Mouse (Mus musculus) lung, embryonic 15.5 days (tissue): ENCODE data around the gene Kif28. TPM values are rescaled to one million over a fixed set of nuclear protein-coding genes. Genes with fewer than 3 reads are reported as not detected.

ENCODE experiments used
- ATAC-seq: fragments of 200-750 bp; cut with Nextera tagmentation; 2 replicates; pipeline ENCODE4 v1.8.0; 2017; ENCODE audit warnings: moderate number of reproducible peaks, borderline replicate concordance; ENCODE audit not compliant: low FRiP score, low TSS enrichment; ENCODE audit errors: extremely low read depth
- H3K27ac ChIP-seq: fragments of 300-500 bp; sonication (generic); 2 replicates; pipeline ENCODE4 v1.5.1; 2015; ENCODE audit warnings: moderate library complexity, mild to moderate bottlenecking, inconsistent platforms
- H3K27me3 ChIP-seq: fragments of 300-500 bp; sonication (generic); 2 replicates; pipeline ENCODE4 v1.6.1; 2015; ENCODE audit warnings: inconsistent platforms
- H3K36me3 ChIP-seq: fragments of 300-500 bp; sonication (generic); 2 replicates; pipeline ENCODE4 v1.6.1; 2015; ENCODE audit warnings: inconsistent platforms
- H3K4me1 ChIP-seq: fragments of 300-500 bp; sonication (generic); 2 replicates; pipeline ENCODE4 v1.6.1; 2015; ENCODE audit warnings: inconsistent platforms
- H3K4me2 ChIP-seq: fragments of 300-500 bp; sonication (generic); 2 replicates; pipeline ENCODE4 v1.6.1; 2015; ENCODE audit warnings: inconsistent platforms, mild to moderate bottlenecking, moderate library complexity
- H3K4me3 ChIP-seq: fragments of 300-500 bp; sonication (generic); 2 replicates; pipeline ENCODE4 v1.5.1; 2015; ENCODE audit warnings: mild to moderate bottlenecking, inconsistent platforms
- H3K9ac ChIP-seq: fragments of 300-500 bp; sonication (generic); 2 replicates; pipeline ENCODE4 v1.6.1; 2015; ENCODE audit warnings: inconsistent platforms
- H3K9me3 ChIP-seq: fragments of 300-500 bp; sonication (generic); 2 replicates; pipeline ENCODE4 v1.6.1; 2016; ENCODE audit warnings: inconsistent platforms
- WGBS: fragments of 180-500 bp; shearing (Covaris S2); methylation state at CpG from one replicate; pipeline ENCODE4 v1.1.7; 2015; 5-methylcytosine and 5-hydroxymethylcytosine counted together
- polyA plus RNA-seq: library from polyadenylated mRNA; unstranded; fragments of >200 nt; fragmentation: Nextera tagmentation; extraction: Ambion mirVana; gene quantifications from 2 replicates; pipeline ENCODE4 v1.2.1, GENCODE M21; 2015

Gene Kif28
- not detected in 2 replicates for polyA plus RNA-seq

GRCm38 (mm10) chr1:179745171-179745570 is at the start of gene Kif28:
Kif28 (minus strand) TSS chr1:179745271.
- H3K9ac ChIP-seq: no peak within 1 kb of the TSS
- no peak within 1 kb of the TSS for H3K27ac ChIP-seq
- WGBS: 92% methylated on average over 9 of the region's 9 CpGs
- no peaks in the 10 kb centered on the region for H3K9me3 ChIP-seq
- H3K27me3 ChIP-seq: no peaks in the 10 kb centered on the region
- no peaks in the 10 kb centered on the region for H3K4me1 ChIP-seq
- peaks cover 50% of the 10 kb centered on the region for H3K36me3 ChIP-seq
- ATAC-seq: no peak
- no peak within 1 kb of the TSS for H3K4me3 ChIP-seq
- H3K4me2 ChIP-seq: no peak within 1 kb of the TSS

GRCm38 (mm10) chr1:179787281-179787680 is 42.2 kb upstream of the Kif28 start:
- Histone ChIP-seq H3K9ac (no peak overlapping the region), H3K36me3 (peaks cover 82% of the 10 kb centered on the region), H3K27ac (no peak overlapping the region), H3K27me3 (no peaks in the 10 kb centered on the region), H3K4me2 (no peak overlapping the region), H3K4me1 (no peaks in the 10 kb centered on the region), H3K9me3 (no peaks in the 10 kb centered on the region), H3K4me3 (no peak overlapping the region)
- 84% methylated on average over 4 of the region's 4 CpGs for WGBS
- ATAC-seq: no peak

GRCm38 (mm10) chr1:179785502-179785901 is 40.4 kb upstream of the Kif28 start:
- Histone ChIP-seq H3K27me3 (no peaks in the 10 kb centered on the region), H3K9me3 (no peaks in the 10 kb centered on the region), H3K9ac (no peak overlapping the region), H3K4me2 (no peak overlapping the region), H3K36me3 (peaks cover 79% of the 10 kb centered on the region), H3K27ac (no peak overlapping the region), H3K4me1 (no peaks in the 10 kb centered on the region), H3K4me3 (no peak overlapping the region)
- no peak for ATAC-seq
- WGBS: 93% methylated on average over 5 of the region's 5 CpGs

GRCm38 (mm10) chr1:179784098-179784497 is 39.0 kb upstream of the Kif28 start:
- Histone ChIP-seq H3K4me2 (no peak overlapping the region), H3K9me3 (no peaks in the 10 kb centered on the region), H3K4me1 (no peaks in the 10 kb centered on the region), H3K36me3 (peaks cover 79% of the 10 kb centered on the region), H3K4me3 (no peak overlapping the region), H3K27me3 (no peaks in the 10 kb centered on the region), H3K27ac (no peak overlapping the region), H3K9ac (no peak overlapping the region)
- WGBS: 83% methylated on average over 4 of the region's 4 CpGs
- no peak for ATAC-seq

- Histone ChIP-seq H3K36me3 (peaks cover 74% of the 10 kb centered on the region), H3K27ac (no peak overlapping the region), H3K4me3 (no peak overlapping the region), H3K9me3 (no peaks in the 10 kb centered on the region), H3K9ac (no peak overlapping the region), H3K4me2 (no peak overlapping the region), H3K27me3 (no peaks in the 10 kb centered on the region), H3K4me1 (no peaks in the 10 kb centered on the region)
- WGBS: 68% methylated on average over 8 of the region's 8 CpGs
- ATAC-seq: no peak
Measured at GRCm38 (mm10) chr1:179776831-179777230, 31.8 kb upstream of the Kif28 start.

- Histone ChIP-seq H3K36me3 (peaks cover 70% of the 10 kb centered on the region), H3K27me3 (no peaks in the 10 kb centered on the region), H3K9ac (no peak overlapping the region), H3K9me3 (no peaks in the 10 kb centered on the region), H3K4me1 (no peaks in the 10 kb centered on the region), H3K4me2 (no peak overlapping the region), H3K27ac (no peak overlapping the region), H3K4me3 (no peak overlapping the region)
- WGBS: 92% methylated on average over 4 of the region's 4 CpGs
- no peak for ATAC-seq
Measured at GRCm38 (mm10) chr1:179760553-179760952, 15.5 kb upstream of the Kif28 start.

- Histone ChIP-seq H3K27ac (no peak overlapping the region), H3K9ac (no peak overlapping the region), H3K4me2 (no peak overlapping the region), H3K4me1 (no peaks in the 10 kb centered on the region), H3K27me3 (no peaks in the 10 kb centered on the region), H3K4me3 (no peak overlapping the region), H3K36me3 (peaks cover 68% of the 10 kb centered on the region), H3K9me3 (no peaks in the 10 kb centered on the region)
- no peak for ATAC-seq
- 89% methylated on average over 5 of the region's 5 CpGs for WGBS
Measured at GRCm38 (mm10) chr1:179760086-179760485, 15.0 kb upstream of the Kif28 start.

- Histone ChIP-seq H3K9ac (no peak overlapping the region), H3K36me3 (peaks cover 65% of the 10 kb centered on the region), H3K9me3 (no peaks in the 10 kb centered on the region), H3K27ac (no peak overlapping the region), H3K4me3 (no peak overlapping the region), H3K4me2 (no peak overlapping the region), H3K4me1 (no peaks in the 10 kb centered on the region), H3K27me3 (no peaks in the 10 kb centered on the region)
- ATAC-seq: no peak
Measured at GRCm38 (mm10) chr1:179756477-179756876, 11.4 kb upstream of the Kif28 start.

GRCm38 (mm10) chr1:179753006-179753405 is 7.9 kb upstream of the Kif28 start:
- Histone ChIP-seq H3K36me3 (peaks cover 64% of the 10 kb centered on the region), H3K9ac (no peak overlapping the region), H3K4me1 (no peaks in the 10 kb centered on the region), H3K27ac (no peak overlapping the region), H3K27me3 (no peaks in the 10 kb centered on the region), H3K9me3 (no peaks in the 10 kb centered on the region), H3K4me2 (no peak overlapping the region), H3K4me3 (no peak overlapping the region)
- whole genome bisulfite sequencing: 92% methylated on average over 8 of the region's 8 CpGs
- no peak for ATAC-seq

- no peaks in the 10 kb centered on the region for H3K27me3 ChIP-seq
Measured at GRCm38 (mm10) chr1:179752276-179752675, 7.2 kb upstream of the Kif28 start.

GRCm38 (mm10) chr1:179743593-179744193 is 1.4 kb downstream of the Kif28 start:
- peaks cover 40% of the 10 kb centered on the region for H3K36me3 ChIP-seq
- no peak overlapping the region for H3K4me3 ChIP-seq
- no peak overlapping the region for H3K9ac ChIP-seq
- H3K4me1 ChIP-seq: no peaks in the 10 kb centered on the region
- H3K27ac ChIP-seq: no peak overlapping the region
- H3K27me3 ChIP-seq: no peaks in the 10 kb centered on the region
- no peak for ATAC-seq
- H3K4me2 ChIP-seq: no peak overlapping the region
- WGBS: 65% methylated on average over 4 of the region's 4 CpGs
- no peaks in the 10 kb centered on the region for H3K9me3 ChIP-seq

More at GRCm38 (mm10) chr1:179752276-179752675, 7.2 kb upstream of the Kif28 start:
- WGBS: 90% methylated on average over 11 of the region's 11 CpGs
- Histone ChIP-seq H3K4me1 (no peaks in the 10 kb centered on the region), H3K36me3 (peaks cover 64% of the 10 kb centered on the region), H3K9ac (no peak overlapping the region), H3K4me3 (no peak overlapping the region), H3K27ac (no peak overlapping the region), H3K4me2 (no peak overlapping the region), H3K9me3 (no peaks in the 10 kb centered on the region)
- ATAC-seq: no peak

GRCm38 (mm10) chr1:179736483-179736882 is 8.6 kb downstream of the Kif28 start:
- Histone ChIP-seq H3K36me3 (no peaks in the 10 kb centered on the region), H3K9ac (no peak overlapping the region), H3K27ac (no peak overlapping the region), H3K4me3 (no peak overlapping the region), H3K27me3 (no peaks in the 10 kb centered on the region), H3K4me2 (no peak overlapping the region), H3K4me1 (no peaks in the 10 kb centered on the region), H3K9me3 (no peaks in the 10 kb centered on the region)
- no peak for ATAC-seq
- 76% methylated on average over 3 of the region's 3 CpGs for WGBS
